Mouse (Mus musculus) ES-E14 (cell line): Measurements from ENCODE around the gene Tmco4. TPM values are rescaled to one million over a fixed set of nuclear protein-coding genes. Genes with fewer than 3 reads are reported as not detected.

Experiments used
- DNase-seq: peaks from one replicate; pipeline ENCODE4 v3.0.0-alpha.2; 2013; ENCODE audit warnings: low read depth, low spot score
- H3K27ac ChIP-seq: 2 replicates; pipeline ENCODE4 v1.5.1; 2012; ENCODE audit warnings: low read depth, mild to moderate bottlenecking, low read length, moderate library complexity, mixed read lengths; ENCODE audit not compliant: poor library complexity, insufficient read depth, severe bottlenecking
- H3K36me3 ChIP-seq: 2 replicates; pipeline ENCODE4 v1.6.1; 2012; ENCODE audit warnings: mild to moderate bottlenecking, low read length, moderate library complexity, mixed read lengths; ENCODE audit not compliant: control insufficient read depth, poor library complexity, insufficient read depth, severe bottlenecking
- H3K4me1 ChIP-seq, 2 experiments: fragments of 150-350 bp in 1 of 2; sonication (generic) in 1 of 2; 2 replicates each; pipeline ENCODE4 v1.6.1; 2012; ENCODE audit warnings: low read length in 2 of 2, mild to moderate bottlenecking in 1 of 2, mixed read lengths in 1 of 2; ENCODE audit not compliant: control insufficient read depth in 2 of 2, insufficient read depth in 2 of 2, poor library complexity in 1 of 2
- H3K4me3 ChIP-seq, 2 experiments: fragments of 150-350 bp in 1 of 2; sonication (generic) in 1 of 2; 2 replicates each; pipeline ENCODE4 v1.5.1; 2012; ENCODE audit warnings: low read length in 2 of 2, low read depth in 1 of 2, mild to moderate bottlenecking in 1 of 2, mixed read lengths in 1 of 2; ENCODE audit not compliant: insufficient read depth in 1 of 2, poor library complexity in 1 of 2, severe bottlenecking in 1 of 2
- H3K9ac ChIP-seq: 2 replicates; pipeline ENCODE4 v1.6.1; 2012; ENCODE audit warnings: low read depth, mild to moderate bottlenecking, low read length, mixed read lengths; ENCODE audit not compliant: poor library complexity, insufficient read depth, severe bottlenecking
- H3K9me3 ChIP-seq: fragments of 150-350 bp; sonication (generic); 2 replicates; pipeline ENCODE4 v1.6.1; 2012; ENCODE audit warnings: low read depth, mild to moderate bottlenecking, low read length; ENCODE audit not compliant: control insufficient read depth, insufficient read depth
- CHD2 ChIP-seq: IDR thresholded peaks from 2 replicates; pipeline ENCODE4 v1.6.1; 2014; ENCODE audit warnings: mild to moderate bottlenecking, low read depth, low read length, inconsistent platforms
- HCFC1 ChIP-seq: IDR thresholded peaks from 2 replicates; pipeline ENCODE4 v1.6.1; 2012; ENCODE audit warnings: low read length, inconsistent platforms, borderline replicate concordance; ENCODE audit not compliant: insufficient read depth
- MAFK ChIP-seq: IDR thresholded peaks from 2 replicates; pipeline ENCODE4 v1.6.1; 2014; ENCODE audit warnings: mild to moderate bottlenecking, low read depth, low read length, inconsistent platforms; ENCODE audit not compliant: insufficient read depth
- ZC3H11A ChIP-seq: IDR thresholded peaks from 2 replicates; pipeline ENCODE4 v1.6.1; 2012; ENCODE audit warnings: low read depth, mild to moderate bottlenecking, inconsistent platforms, low read length, borderline replicate concordance
- ZNF384 ChIP-seq: IDR thresholded peaks from 2 replicates; pipeline ENCODE4 v1.6.1; 2012; ENCODE audit warnings: low read depth, low read length, inconsistent platforms
- in situ Hi-C, 2 experiments: fragments of 600-800 bp; cut with MboI; formaldehyde crosslinking; loops; one replicate each; pipeline ENCODE4 v1.15.1; 2025; ENCODE audit warnings: low sequenced_read_pairs in 2 of 2, inconsistent platforms in 1 of 2; ENCODE audit not compliant: unreplicated experiment in 2 of 2
- total RNA-seq: library from RNA; depleted of rRNA; stranded (reverse); fragments of 300-350 nt; gene quantifications from 2 replicates; pipeline ENCODE4 v1.2.3, GENCODE M21; 2012

Gene Tmco4
- total RNA-seq, 1 experiment: 4.7 TPM

- Histone ChIP-seq H3K4me3 (no peak overlapping the region), H3K4me1 (peaks cover 0 to 4% of the 10 kb centered on the region in 2 experiments; a peak in 1 of 4 replicates), H3K36me3 (no peaks in the 10 kb centered on the region; the same call in 1 of the 2 replicates), H3K9me3 (no peaks in the 10 kb centered on the region), H3K9ac (no peak overlapping the region), H3K27ac (no peak overlapping the region)
- TF ChIP-seq ZC3H11A (no peak), HCFC1 (no peak), MAFK (no peak), CHD2 (no peak), ZNF384 (no peak)
- no peak for DNase-seq
- in situ Hi-C loops: no loop called here
Measured at GRCm38 (mm10) chr4:139020385-139020784, 47.7 kb downstream of the Tmco4 start.

DNA sequence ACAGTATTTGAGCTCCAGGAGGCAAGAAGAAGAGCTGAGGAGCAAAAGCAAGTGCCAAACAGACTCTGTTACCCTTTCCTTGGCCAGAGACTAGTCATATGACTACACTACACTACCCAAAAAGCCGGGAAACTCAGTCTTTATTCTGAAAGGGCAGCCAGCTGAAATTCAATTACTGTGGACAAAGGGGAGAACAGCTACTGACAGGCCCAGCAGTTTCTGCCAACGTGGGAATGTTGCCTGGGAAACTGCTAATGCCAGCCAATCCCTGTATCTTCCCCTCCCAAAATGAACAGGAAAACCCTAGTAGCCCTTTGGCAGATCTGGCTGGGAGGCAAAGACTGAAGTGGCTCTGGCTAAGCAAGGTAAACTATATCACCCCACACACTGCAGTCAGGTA, 51.7 kb downstream of the Tmco4 start:
- Histone ChIP-seq H3K36me3 (no peaks in the 10 kb centered on the region), H3K4me1 (peaks cover 0 to 2% of the 10 kb centered on the region in 2 experiments; a peak in 1 of 4 replicates), H3K4me3 (no peak overlapping the region), H3K9ac (no peak overlapping the region), H3K9me3 (no peaks in the 10 kb centered on the region), H3K27ac (no peak overlapping the region)
- TF ChIP-seq CHD2: no peak
- TF ChIP-seq HCFC1: no peak
- no peak for TF ChIP-seq MAFK
- no peak for TF ChIP-seq ZC3H11A
- TF ChIP-seq ZNF384: no peak
- in situ Hi-C loops: no loop called here
- DNase-seq: no peak

DNA sequence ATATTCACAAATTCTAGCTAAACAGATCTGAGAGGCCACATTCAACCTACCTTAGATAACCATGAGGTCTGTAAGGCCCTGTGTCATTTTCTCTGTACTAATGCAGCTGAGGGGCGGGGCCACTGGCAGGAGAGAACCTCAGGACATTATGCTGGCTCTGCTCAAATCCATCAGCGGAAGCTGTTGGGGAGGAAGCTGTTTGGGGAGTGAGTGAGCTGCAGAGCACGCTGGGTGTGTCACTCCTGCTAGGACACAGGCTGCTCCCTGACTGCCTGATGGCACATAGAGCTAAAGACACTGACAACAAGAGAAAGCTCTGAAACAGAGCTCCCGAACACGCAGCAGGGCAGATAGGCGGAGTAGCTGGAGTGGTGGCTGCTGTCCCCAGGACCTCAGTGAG, 58.0 kb downstream of the Tmco4 start:
- TF ChIP-seq MAFK: no peak
- TF ChIP-seq CHD2: no peak
- TF ChIP-seq HCFC1: no peak
- no peak for TF ChIP-seq ZNF384
- no peak for TF ChIP-seq ZC3H11A
- in situ Hi-C loops: no loop called here
- Histone ChIP-seq H3K9ac (no peak overlapping the region), H3K36me3 (peaks cover 4% of the 10 kb centered on the region; the same call in 1 of the 2 replicates), H3K27ac (no peak overlapping the region), H3K9me3 (no peaks in the 10 kb centered on the region), H3K4me1 (peaks cover 0 to 7% of the 10 kb centered on the region in 2 experiments; a peak in 1 of 4 replicates), H3K4me3 (no peak overlapping the region)
- DNase-seq: no peak

GRCm38 (mm10) chr4:139032521-139032920, 59.8 kb downstream of the Tmco4 start:
- Histone ChIP-seq H3K4me1 (peaks cover 0 to 7% of the 10 kb centered on the region in 2 experiments; a peak in 1 of 4 replicates), H3K27ac (no peak overlapping the region), H3K9ac (no peak overlapping the region), H3K4me3 (no peak overlapping the region), H3K36me3 (peaks cover 4% of the 10 kb centered on the region; the same call in 1 of the 2 replicates), H3K9me3 (no peaks in the 10 kb centered on the region)
- DNase-seq: no peak
- TF ChIP-seq ZC3H11A: no peak
- TF ChIP-seq CHD2: no peak
- no peak for TF ChIP-seq HCFC1
- TF ChIP-seq MAFK: no peak
- no peak for TF ChIP-seq ZNF384
- in situ Hi-C loops: no loop called here
